Mouse (Mus musculus) MEL-GATA-1-ER (cell line): Measurements from ENCODE around the gene Mmd2.
A peak's percentile ranks its signal among the peaks of the same experiment; 100 is the strongest.

ENCODE experiments used
- DNase-seq: peaks from one replicate; pipeline ENCODE4 v3.0.0-alpha.2; 2012; ENCODE audit warnings: low read depth; ENCODE audit errors: extremely low read depth

Gene Mmd2

GRCm38 (mm10) chr5:142547066-142547465, 61.5 kb downstream of the Mmd2 start:
- no peak for DNase-seq

- DNase-seq, result no peak
These were observed 62.3 kb downstream of the Mmd2 start for GRCm38 (mm10) chr5:142546344-142546743.

- no peak for DNase-seq
These were observed 63.4 kb downstream of the Mmd2 start for GRCm38 (mm10) chr5:142545014-142545795.

- no peak for DNase-seq
These were observed 71.3 kb downstream of the Mmd2 start for GRCm38 (mm10) chr5:142537286-142537685.

DNA sequence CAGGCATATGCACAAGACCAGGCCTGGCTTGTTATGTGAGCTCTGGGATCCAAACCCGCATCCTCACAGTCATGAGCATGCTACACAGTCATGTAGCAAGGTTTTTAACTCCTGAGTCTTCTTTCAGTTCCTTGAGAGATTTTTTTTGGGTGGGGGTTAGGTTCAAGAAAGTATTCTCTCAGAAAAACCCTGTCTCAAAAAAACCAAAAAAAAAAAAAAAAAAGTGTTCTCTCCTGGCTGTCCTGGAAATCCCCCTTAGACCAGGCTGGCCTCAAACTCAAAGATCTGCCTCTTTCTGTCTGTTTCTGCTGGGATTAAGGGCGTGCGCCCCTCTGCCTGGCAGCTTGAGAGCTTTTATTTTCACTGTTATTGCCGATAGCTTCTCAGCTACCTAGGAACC, 73.2 kb downstream of the Mmd2 start:
- no peak for DNase-seq

GRCm38 (mm10) chr5:142529915-142530314, 78.7 kb downstream of the Mmd2 start, which contains the start of gene Papolb:
TSS of gene Papolb (minus strand) at chr5:142530076.
- no peak for DNase-seq

DNA sequence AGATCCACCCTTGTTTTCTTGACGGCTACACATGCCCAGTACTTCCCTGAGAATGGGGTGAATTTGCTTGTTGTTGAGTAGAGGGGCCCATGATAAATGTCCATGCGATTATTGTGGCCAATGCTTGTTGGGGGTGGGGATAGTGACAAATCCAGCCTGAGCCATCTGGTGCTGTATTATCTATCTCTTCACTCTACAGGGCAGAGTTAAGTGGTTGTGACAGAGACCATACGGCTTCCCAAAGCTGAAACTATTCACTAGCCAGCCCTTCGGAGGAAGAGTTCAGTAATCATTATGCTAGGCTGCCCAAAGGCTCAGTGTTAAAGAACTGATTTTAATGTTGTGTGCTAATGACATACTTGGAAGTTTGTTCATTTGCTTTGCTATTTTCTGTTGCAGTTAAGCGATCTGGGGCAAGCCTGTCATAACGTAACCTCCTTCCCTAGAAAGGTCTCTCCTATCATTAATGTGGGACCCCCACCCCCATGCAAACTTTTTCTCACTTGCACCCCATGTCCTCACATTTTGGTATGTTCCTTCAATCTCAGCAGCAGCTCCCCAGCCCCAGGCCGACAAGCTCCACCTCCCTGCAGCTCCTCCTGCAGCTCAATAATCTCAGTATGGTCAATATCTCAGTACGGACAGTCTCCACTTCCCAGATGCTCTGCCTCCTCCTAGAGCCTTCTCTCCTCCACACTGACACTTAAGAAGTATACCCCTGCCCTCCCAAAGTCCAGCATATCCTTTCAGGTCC, 83.7 kb downstream of the Mmd2 start:
- no peak for DNase-seq

DNA sequence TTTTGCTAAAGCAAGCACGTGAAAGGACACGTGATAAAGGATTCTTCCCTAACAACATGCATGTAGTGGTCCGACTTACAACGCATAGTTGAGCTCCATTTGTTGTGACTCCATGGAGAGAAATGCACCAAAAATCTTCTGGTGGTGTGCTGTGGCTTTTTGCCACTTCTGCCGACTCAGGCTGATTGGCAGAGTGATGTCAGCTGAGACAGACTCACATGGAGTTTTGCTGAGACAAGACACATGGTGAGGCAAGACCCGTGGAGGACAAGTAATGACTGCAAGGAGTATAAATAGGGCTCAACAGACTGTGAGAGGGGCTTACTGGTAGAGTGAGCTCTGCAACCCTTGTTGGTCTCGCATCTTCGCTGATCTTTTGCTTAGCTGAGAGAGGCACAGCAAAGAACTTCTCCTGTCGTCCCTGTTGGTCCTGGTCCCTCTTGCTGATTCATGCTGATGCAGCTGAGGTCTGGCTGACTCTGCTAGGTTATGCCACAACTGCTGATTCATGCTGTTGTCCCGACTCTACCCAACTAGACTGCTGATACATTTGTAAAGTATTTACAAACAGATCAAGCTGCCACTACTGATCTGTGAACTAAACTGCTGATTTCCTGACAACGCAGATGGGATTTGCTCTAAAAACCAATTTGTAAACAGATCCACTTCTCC, 87.3 kb downstream of the Mmd2 start:
- peak; percentile 43 for DNase-seq

DNA sequence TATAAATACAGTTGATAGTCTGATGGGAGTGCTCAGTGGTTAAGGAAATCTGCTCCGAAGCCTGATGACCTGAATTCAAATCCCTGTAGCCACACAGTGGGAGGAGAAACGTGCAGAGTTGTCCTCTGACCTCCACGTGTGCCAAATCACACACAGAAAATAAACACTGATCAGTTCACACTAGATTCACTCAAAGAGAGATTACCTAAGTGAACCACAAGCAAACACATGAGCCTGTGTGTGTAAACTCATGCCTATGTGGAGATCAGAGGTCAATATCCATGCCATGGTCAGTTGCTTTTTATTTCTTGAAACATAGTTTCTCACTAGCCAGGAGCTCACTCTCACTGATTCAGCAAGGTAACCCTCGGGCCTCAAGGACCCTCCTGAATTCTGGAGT, 88.2 kb downstream of the Mmd2 start:
- no peak for DNase-seq

- DNase-seq, result no peak
These were observed 89.6 kb downstream of the Mmd2 start for GRCm38 (mm10) chr5:142518973-142519372.
